Mouse (Mus musculus): Measurements from ENCODE around the gene Msx3. TPM values are rescaled to one million over a fixed set of nuclear protein-coding genes. Genes with fewer than 3 reads are reported as not detected.

The Msx3 gene
- polyA plus RNA-seq, 1 experiment, result 0.01 TPM

GRCm38 (mm10) chr7:140054124-140054523, 5.2 kb upstream of the Msx3 start:
- Histone ChIP-seq H3K79me2 (ENCODE audit: control insufficient read depth, insufficient read depth) (no peaks in the 10 kb centered on the region), H3K4me3 (ENCODE audit: insufficient read depth, poor library complexity, severe bottlenecking) (no peak overlapping the region), H3K27me3 (ENCODE audit: control insufficient read depth, insufficient read depth, insufficient read length) (no peaks in the 10 kb centered on the region), H3ac (ENCODE audit: control insufficient read depth, insufficient read length, low read depth) (no peak overlapping the region), H3K79me3 (ENCODE audit: low read depth) (no peaks in the 10 kb centered on the region), H3K36me3 (ENCODE audit: control insufficient read depth, insufficient read depth) (no peaks in the 10 kb centered on the region)
- TF ChIP-seq MAX (IDR thresholded peaks at IDR 0.05) (no peak), USF1 (IDR thresholded peaks at IDR 0.05; ENCODE audit: low read depth) (no peak), FOSL1 (IDR thresholded peaks at IDR 0.05; ENCODE audit: insufficient read depth, low read length, poor library complexity, severe bottlenecking) (no peak), MYOG (IDR thresholded peaks at IDR 0.05; ENCODE audit: control insufficient read depth, extremely low read depth, insufficient read length) (no peak)

GRCm38 (mm10) chr7:140049115-140049689, 313 bp upstream of the Msx3 start:
- H3K4me3 ChIP-seq (ENCODE audit: insufficient read depth, poor library complexity, severe bottlenecking), result no peak overlapping the region
- H3K36me3 ChIP-seq (ENCODE audit: control insufficient read depth, insufficient read depth), result no peaks in the 10 kb centered on the region
- TF ChIP-seq MYOD1 (IDR thresholded peaks at IDR 0.05; ENCODE audit: control insufficient read depth, insufficient read length, low read depth) (no peak), CEBPB (IDR thresholded peaks at IDR 0.05; ENCODE audit: low read depth) (no peak), FOSL1 (IDR thresholded peaks at IDR 0.05; ENCODE audit: insufficient read depth, low read length, poor library complexity, severe bottlenecking) (no peak), MYOG (IDR thresholded peaks at IDR 0.05; ENCODE audit: control insufficient read depth, extremely low read depth, insufficient read length) (no peak), MAX (IDR thresholded peaks at IDR 0.05) (no peak), USF1 (IDR thresholded peaks at IDR 0.05; ENCODE audit: low read depth) (no peak), CTCF (IDR thresholded peaks at IDR 0.05; ENCODE audit: control insufficient read depth, insufficient read depth, insufficient read length) (no peak)
- peaks cover 17% of the 10 kb centered on the region for H3K27me3 ChIP-seq (ENCODE audit: control insufficient read depth, insufficient read depth, insufficient read length)
- no peaks in the 10 kb centered on the region for H3K79me3 ChIP-seq (ENCODE audit: low read depth)
- H3ac ChIP-seq (ENCODE audit: control insufficient read depth, insufficient read length, low read depth), result no peak overlapping the region
- H3K79me2 ChIP-seq (ENCODE audit: control insufficient read depth, insufficient read depth), result no peaks in the 10 kb centered on the region

GRCm38 (mm10) chr7:140047811-140048311, 1.0 kb downstream of the Msx3 start:
- TF ChIP-seq FOSL1 (IDR thresholded peaks at IDR 0.05; ENCODE audit: insufficient read depth, low read length, poor library complexity, severe bottlenecking), result no peak
- TF ChIP-seq MAX (IDR thresholded peaks at IDR 0.05), result no peak
- TF ChIP-seq USF1 (IDR thresholded peaks at IDR 0.05; ENCODE audit: low read depth), result no peak
- Histone ChIP-seq H3K79me3 (ENCODE audit: low read depth) (no peaks in the 10 kb centered on the region), H3K79me2 (ENCODE audit: control insufficient read depth, insufficient read depth) (no peaks in the 10 kb centered on the region), H3K27me3 (ENCODE audit: control insufficient read depth, insufficient read depth, insufficient read length) (peaks cover 17% of the 10 kb centered on the region), H3K36me3 (ENCODE audit: control insufficient read depth, insufficient read depth) (no peaks in the 10 kb centered on the region), H3ac (ENCODE audit: control insufficient read depth, insufficient read length, low read depth) (no peak overlapping the region), H3K4me3 (ENCODE audit: insufficient read depth, poor library complexity, severe bottlenecking) (no peak overlapping the region)

DNA sequence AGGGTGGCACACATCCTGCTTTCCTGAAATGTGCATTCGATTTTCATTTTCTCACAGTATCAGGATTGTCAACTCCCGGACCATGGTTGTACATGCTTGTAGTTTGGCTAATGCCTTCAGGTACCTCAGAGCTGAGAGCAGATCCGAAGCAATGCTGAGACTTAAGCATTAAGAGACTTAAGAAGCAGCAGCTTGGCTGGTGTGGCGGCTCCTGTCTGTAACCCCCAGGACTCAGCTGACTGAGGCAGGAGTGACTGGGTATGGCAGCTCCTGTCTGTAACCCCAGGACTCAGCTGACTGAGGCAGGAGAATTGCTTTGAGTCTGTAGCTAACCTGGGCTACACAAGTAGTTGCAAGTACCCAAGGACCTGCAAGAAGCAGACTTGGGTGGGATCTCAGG, 3.3 kb downstream of the Msx3 start:
- Histone ChIP-seq H3K36me3 (ENCODE audit: control insufficient read depth, insufficient read depth) (no peaks in the 10 kb centered on the region), H3K27me3 (ENCODE audit: control insufficient read depth, insufficient read depth, insufficient read length) (peaks cover 17% of the 10 kb centered on the region), H3K79me3 (ENCODE audit: low read depth) (no peaks in the 10 kb centered on the region), H3K79me2 (ENCODE audit: control insufficient read depth, insufficient read depth) (no peaks in the 10 kb centered on the region), H3ac (ENCODE audit: control insufficient read depth, insufficient read length, low read depth) (no peak overlapping the region), H3K4me3 (ENCODE audit: insufficient read depth, poor library complexity, severe bottlenecking) (no peak overlapping the region)
- TF ChIP-seq CEBPB (IDR thresholded peaks at IDR 0.05; ENCODE audit: low read depth), result no peak
- TF ChIP-seq FOSL1 (IDR thresholded peaks at IDR 0.05; ENCODE audit: insufficient read depth, low read length, poor library complexity, severe bottlenecking), result no peak
- TF ChIP-seq MYOG (IDR thresholded peaks at IDR 0.05; ENCODE audit: control insufficient read depth, extremely low read depth, insufficient read length), result no peak
- no peak for TF ChIP-seq MAX (IDR thresholded peaks at IDR 0.05)
- no peak for TF ChIP-seq MYOD1 (IDR thresholded peaks at IDR 0.05; ENCODE audit: control insufficient read depth, insufficient read length, low read depth)
- no peak for TF ChIP-seq CTCF (IDR thresholded peaks at IDR 0.05; ENCODE audit: control insufficient read depth, insufficient read depth, insufficient read length)
- TF ChIP-seq USF1 (IDR thresholded peaks at IDR 0.05; ENCODE audit: low read depth), result no peak

GRCm38 (mm10) chr7:140042728-140043127, 6.2 kb downstream of the Msx3 start:
- peaks cover under 1% of the 10 kb centered on the region for H3K79me2 ChIP-seq (ENCODE audit: control insufficient read depth, insufficient read depth)
- H3ac ChIP-seq (ENCODE audit: control insufficient read depth, insufficient read length, low read depth), result no peak overlapping the region
- peaks cover 8% of the 10 kb centered on the region for H3K36me3 ChIP-seq (ENCODE audit: control insufficient read depth, insufficient read depth)
- H3K79me3 ChIP-seq (ENCODE audit: low read depth), result no peaks in the 10 kb centered on the region
- no peak for TF ChIP-seq MAX (IDR thresholded peaks at IDR 0.05)
- H3K27me3 ChIP-seq (ENCODE audit: control insufficient read depth, insufficient read depth, insufficient read length), result peaks cover 4% of the 10 kb centered on the region
- no peak overlapping the region for H3K4me3 ChIP-seq (ENCODE audit: insufficient read depth, poor library complexity, severe bottlenecking)

DNA sequence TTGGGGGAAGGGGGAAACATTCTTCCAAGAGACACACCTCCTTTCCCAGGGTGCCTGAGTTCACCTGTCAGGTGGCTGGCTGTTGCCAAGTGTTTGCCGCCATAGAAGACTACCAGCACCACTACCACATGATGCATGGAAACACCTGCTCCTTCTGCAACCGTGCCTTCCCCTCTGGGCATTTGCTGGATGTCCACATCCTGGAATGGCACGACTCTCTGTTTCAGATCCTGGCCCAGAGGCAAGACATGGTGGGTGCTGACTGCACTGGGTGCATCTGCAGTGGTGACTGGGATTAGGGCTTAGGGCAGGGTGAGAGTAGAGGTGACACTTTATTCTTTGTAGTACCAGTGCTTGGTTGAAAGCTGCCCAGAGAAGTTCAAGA, 11.7 kb downstream of the Msx3 start:
- no peaks in the 10 kb centered on the region for H3K27me3 ChIP-seq (ENCODE audit: control insufficient read depth, insufficient read depth, insufficient read length)
- peak overlapping the region; percentile 64 for H3K4me3 ChIP-seq (ENCODE audit: insufficient read depth, poor library complexity, severe bottlenecking)
- peaks cover 40% of the 10 kb centered on the region for H3K79me2 ChIP-seq (ENCODE audit: control insufficient read depth, insufficient read depth)
- peak overlapping the region; percentile 25 for H3ac ChIP-seq (ENCODE audit: control insufficient read depth, insufficient read length, low read depth)
- H3K36me3 ChIP-seq (ENCODE audit: control insufficient read depth, insufficient read depth), result peaks cover 22% of the 10 kb centered on the region
- peaks cover 19% of the 10 kb centered on the region for H3K79me3 ChIP-seq (ENCODE audit: low read depth)
- TF ChIP-seq FOSL1 (IDR thresholded peaks at IDR 0.05; ENCODE audit: insufficient read depth, low read length, poor library complexity, severe bottlenecking) (no peak), MAX (IDR thresholded peaks at IDR 0.05) (no peak), CEBPB (IDR thresholded peaks at IDR 0.05; ENCODE audit: low read depth) (no peak), MYOD1 (IDR thresholded peaks at IDR 0.05; ENCODE audit: control insufficient read depth, insufficient read length, low read depth) (no peak), CTCF (IDR thresholded peaks at IDR 0.05; ENCODE audit: control insufficient read depth, insufficient read depth, insufficient read length) (no peak), USF1 (IDR thresholded peaks at IDR 0.05; ENCODE audit: low read depth) (no peak), MYOG (IDR thresholded peaks at IDR 0.05; ENCODE audit: control insufficient read depth, extremely low read depth, insufficient read length) (no peak)

Data from C2C12 (cell line).